15 mouse cellular contexts compared by ENCODE assay signal in the genomic region with DNA sequence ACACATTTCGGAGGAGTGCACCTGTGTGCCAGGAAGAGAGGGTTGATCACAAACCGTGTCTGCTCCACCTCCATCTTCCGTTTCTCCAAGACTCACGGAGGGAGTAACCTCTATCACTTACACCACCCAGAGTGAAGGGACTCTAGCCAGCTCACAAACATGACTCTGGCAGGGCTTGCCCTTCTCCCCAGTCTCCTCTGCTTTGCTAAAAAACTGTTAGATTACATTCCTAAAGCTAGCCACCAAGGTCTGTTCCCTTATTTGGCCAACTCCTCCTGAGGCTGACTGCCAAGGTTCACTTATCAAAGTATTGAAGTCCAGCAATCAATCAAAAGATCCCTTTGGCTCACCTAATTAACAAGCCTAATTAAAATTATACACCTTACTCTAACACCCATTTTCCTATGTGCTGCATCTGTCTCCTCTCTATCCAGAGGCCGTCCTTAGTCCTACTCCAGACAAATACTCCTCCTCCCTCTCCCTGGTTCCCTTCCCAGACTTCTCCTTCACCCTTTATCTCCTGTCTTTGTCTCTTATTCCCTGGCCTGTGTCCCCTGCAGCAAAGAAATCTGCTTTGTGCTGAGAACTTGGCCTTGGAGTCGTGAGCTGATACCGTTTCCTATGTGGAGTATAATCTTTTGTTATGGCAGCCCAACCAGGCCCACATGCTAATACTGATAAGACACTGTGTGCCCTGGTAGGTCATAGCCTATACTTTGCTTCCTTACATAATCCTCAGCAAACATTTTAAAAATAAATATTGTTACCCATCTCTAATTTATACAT.
DNase-seq lines count a peak whose midpoint lies in the region; ATAC-seq and TF ChIP-seq lines count a peak whose summit lies in the region.
"Had no signal": no experiment of that assay in that cellular context is flagged by ENCODE, and none has a peak within 500 bp of the region (broad histone marks: within the 10 kb centered on the region; RNA-seq: fewer than 3 reads in every experiment).

No protein-coding gene starts in this region.

- TF ChIP-seq EP300 in liver, embryonic 14.5 days (IDR thresholded peaks at IDR 0.05; ENCODE audit: low read depth), result no peak

- H3K9ac ChIP-seq in intestine, embryonic 14.5 days (ENCODE audit: low read length), result no peak overlapping the region
- no peak overlapping the region for H3K9ac ChIP-seq in intestine, postnatal 0 days (ENCODE audit: low read depth, low read length)
- no peak overlapping the region for H3K9ac ChIP-seq in liver, embryonic 14.5 days (replicated peaks)
- H3K9ac ChIP-seq: neural tube, embryonic 13.5 days had no signal

- no peak overlapping the region for H3K4me2 ChIP-seq in intestine, embryonic 14.5 days (ENCODE audit: low read length)
- H3K4me2 ChIP-seq in intestine, postnatal 0 days (replicated peaks; ENCODE audit: low read depth), result no peak overlapping the region
- H3K4me2 ChIP-seq in liver, embryonic 14.5 days (ENCODE audit: low read depth), result no peak overlapping the region
- H3K4me2 ChIP-seq: neural tube, embryonic 13.5 days had no signal

- H3K27me3 ChIP-seq in intestine, embryonic 14.5 days (replicated peaks; ENCODE audit: control insufficient read depth, insufficient read depth, low read length), result no peaks in the 10 kb centered on the region
- H3K27me3 ChIP-seq in intestine, postnatal 0 days (replicated peaks; ENCODE audit: control insufficient read depth, insufficient read depth, low read length), result no peaks in the 10 kb centered on the region
- no peaks in the 10 kb centered on the region for H3K27me3 ChIP-seq in liver, embryonic 14.5 days (ENCODE audit: control insufficient read depth, insufficient read depth, low read length)
- H3K27me3 ChIP-seq: neural tube, embryonic 13.5 days had no signal

- peak; percentile 63 to 82 for DNase-seq in adrenal gland, adult (ENCODE audit: inconsistent age in 2 of 2, low spot score in 1 of 2)
- DNase-seq in adrenal gland, adult 18-20 months (ENCODE audit: low spot score in 2 of 2), result no peak
- DNase-seq in intestine, embryonic 14.5 days (ENCODE audit: low spot score), result no peak
- peak; percentile 54 for DNase-seq in brain, embryonic 14.5 days (ENCODE audit: low read depth)
- no peak for DNase-seq in liver, embryonic 14.5 days (ENCODE audit: low read depth in 3 of 3, low spot score in 3 of 3)
- no peak for DNase-seq in spleen, postnatal 4 days (ENCODE audit: low spot score in 2 of 2)
- DNase-seq: kidney, postnatal 4 days; lung, postnatal 4 days; thymus, postnatal 4 days had no signal

- no peak for TF ChIP-seq CTCF in intestine, postnatal 0 days (IDR thresholded peaks at IDR 0.05; ENCODE audit: low read depth)
- no peak for TF ChIP-seq CTCF in brain, embryonic 14.5 days (IDR thresholded peaks at IDR 0.05; ENCODE audit: borderline replicate concordance, extremely low read depth, insufficient read depth, insufficient read length)
- no peak for TF ChIP-seq CTCF in liver, embryonic 14.5 days (IDR thresholded peaks at IDR 0.05; ENCODE audit: low read depth)

- TF ChIP-seq POLR2A in brain, embryonic 14.5 days (IDR thresholded peaks at IDR 0.05; ENCODE audit: borderline replicate concordance, extremely low read depth, insufficient read depth, insufficient read length, poor library complexity, severe bottlenecking), result no peak

- 0 out of 2 replicates have a peak, but pooled peaks cover 6% of the 10 kb centered on the region for H3K4me1 ChIP-seq in intestine, embryonic 14.5 days (replicated peaks; ENCODE audit: control insufficient read depth, insufficient read depth, low read length)
- H3K4me1 ChIP-seq in intestine, postnatal 0 days (replicated peaks; ENCODE audit: control insufficient read depth, insufficient read depth, low read length), result no peaks in the 10 kb centered on the region
- H3K4me1 ChIP-seq in liver, embryonic 14.5 days (replicated peaks; ENCODE audit: control insufficient read depth in 2 of 2, insufficient read depth in 2 of 2, low read length in 1 of 2), result peaks cover 0 to 4% of the 10 kb centered on the region in 2 experiments; a peak in 1 of 4 replicates
- H3K4me1 ChIP-seq: hindbrain, embryonic 10.5 days; limb, embryonic 10.5 days had no signal

- peak overlapping the region; percentile 54; the same call in 1 of the 2 replicates for H3K27ac ChIP-seq in intestine, embryonic 14.5 days (ENCODE audit: low read depth)
- H3K27ac ChIP-seq in intestine, postnatal 0 days (ENCODE audit: low read depth, low read length), result no peak overlapping the region
- H3K27ac ChIP-seq in liver, embryonic 14.5 days, result no peak overlapping the region
- H3K27ac ChIP-seq: hindbrain, embryonic 10.5 days; limb, embryonic 10.5 days; neural tube, embryonic 13.5 days had no signal

- WGBS in intestine, embryonic 14.5 days, result 49% methylated on average over 7 of the region's 7 CpGs
- WGBS in intestine, postnatal 0 days, result 35% methylated on average over 7 of the region's 7 CpGs
- 41% methylated on average over 7 of the region's 7 CpGs for WGBS in liver, embryonic 14.5 days (ENCODE audit: insufficient replicate concordance)

- 0 out of 2 replicates have a peak, but pooled peaks have one; percentile 29 for ATAC-seq in intestine, embryonic 14.5 days (replicated peaks; ENCODE audit: low FRiP score, low TSS enrichment, low read depth)
- no peak for ATAC-seq in intestine, postnatal 0 days
- ATAC-seq in liver, embryonic 14.5 days (ENCODE audit: insufficient read depth), result peak; percentile 39; the same call in 1 of the 2 replicates
- ATAC-seq in inflammation-experienced regulatory T-cells, adult 6 months, result no peak

- H3K4me3 ChIP-seq in intestine, embryonic 14.5 days (ENCODE audit: low read depth, low read length), result no peak overlapping the region
- H3K4me3 ChIP-seq in intestine, postnatal 0 days (ENCODE audit: low read depth, low read length), result no peak overlapping the region
- no peak overlapping the region for H3K4me3 ChIP-seq in liver, embryonic 14.5 days (ENCODE audit: insufficient read depth in 1 of 2, low read depth in 2 of 2, low read length in 2 of 2)
- H3K4me3 ChIP-seq: hindbrain, embryonic 10.5 days; limb, embryonic 10.5 days; neural tube, embryonic 13.5 days had no signal

- H3K36me3 ChIP-seq in intestine, embryonic 14.5 days (ENCODE audit: control insufficient read depth, insufficient read depth, low read length), result no peaks in the 10 kb centered on the region
- H3K36me3 ChIP-seq in intestine, postnatal 0 days (ENCODE audit: control insufficient read depth, insufficient read depth), result no peaks in the 10 kb centered on the region
- no peaks in the 10 kb centered on the region for H3K36me3 ChIP-seq in liver, embryonic 14.5 days (replicated peaks; ENCODE audit: control insufficient read depth, insufficient read depth, low read depth)
- H3K36me3 ChIP-seq: G1E had no signal

- H3K9me3 ChIP-seq in intestine, embryonic 14.5 days (ENCODE audit: control insufficient read depth, low read length), result no peaks in the 10 kb centered on the region
- H3K9me3 ChIP-seq in intestine, postnatal 0 days (ENCODE audit: control insufficient read depth), result no peaks in the 10 kb centered on the region
- H3K9me3 ChIP-seq in liver, embryonic 14.5 days (ENCODE audit: control insufficient read depth, low read length), result no peaks in the 10 kb centered on the region
- H3K9me3 ChIP-seq: G1E; hindbrain, embryonic 10.5 days; limb, embryonic 10.5 days; neural tube, embryonic 13.5 days had no signal

Comparison
In these comparisons a context has a peak if more than half of its experiments do, and no peak if none do; other contexts are left out.
1. DNase-seq: peak in adrenal gland, adult (2 of 2) and brain, embryonic 14.5 days (single experiment); none in adrenal gland, adult 18-20 months (0 of 2), intestine, embryonic 14.5 days (single experiment), liver, embryonic 14.5 days (0 of 3) and spleen, postnatal 4 days (0 of 2).
2. ATAC-seq: peak in intestine, embryonic 14.5 days (single experiment) and liver, embryonic 14.5 days (single experiment); none in intestine, postnatal 0 days (single experiment) and inflammation-experienced regulatory T-cells, adult 6 months (single experiment).